Mouse (Mus musculus) liver, adult 2 months (tissue): ENCODE measurements around the gene Gm49416.

ENCODE experiments used
- CTCF ChIP-seq: fragments of 200-500 bp; IDR thresholded peaks from 2 replicates; pipeline ENCODE4 v1.5.1; 2011; ENCODE audit warnings: low read depth, low read length, control low read depth
- POLR2A ChIP-seq: fragments of 200-500 bp; IDR thresholded peaks from 2 replicates; pipeline ENCODE4 v1.6.1; 2011; ENCODE audit warnings: low read length, control low read depth; ENCODE audit not compliant: insufficient read depth; ENCODE audit errors: extremely low read depth

GRCm38 (mm10) chr19:8903412-8903811, 14.7 kb downstream of the Gm49416 start:
- no peak for TF ChIP-seq CTCF
- no peak for TF ChIP-seq POLR2A
